Mouse (Mus musculus) embryonic fibroblast, embryonic 13.5 days (primary cell): ENCODE measurements around the gene Gm17349. TPM values are rescaled to one million over a fixed set of nuclear protein-coding genes. Genes with fewer than 3 reads are reported as not detected.

Experiments used
- H3K27ac ChIP-seq: 2 replicates; pipeline ENCODE4 v1.5.1; 2012; ENCODE audit warnings: low read length, control low read depth, inconsistent platforms; ENCODE audit not compliant: insufficient read depth
- H3K4me1 ChIP-seq: 2 replicates; pipeline ENCODE4 v1.6.1; 2011; ENCODE audit warnings: low read length; ENCODE audit not compliant: control insufficient read depth, insufficient read depth
- H3K4me3 ChIP-seq: 2 replicates; pipeline ENCODE4 v1.5.1; 2011; ENCODE audit warnings: mild to moderate bottlenecking, control low read depth, low read length; ENCODE audit not compliant: insufficient read depth
- CTCF ChIP-seq: IDR thresholded peaks from 2 replicates; pipeline ENCODE4 v1.5.1; 2011; ENCODE audit warnings: mild to moderate bottlenecking, control low read depth, low read length, moderate library complexity, borderline replicate concordance; ENCODE audit not compliant: insufficient read depth
- POLR2A ChIP-seq: IDR thresholded peaks from 2 replicates; pipeline ENCODE4 v1.6.1; 2011; ENCODE audit warnings: low read depth, mild to moderate bottlenecking, control low read depth, low read length, moderate library complexity
- polyA plus RNA-seq: library from polyadenylated mRNA; stranded (reverse); fragments of >200 nt; gene quantifications from 2 replicates; pipeline ENCODE4 v1.2.4, GENCODE M21; 2011; ENCODE audit warnings: low read depth; ENCODE audit not compliant: missing spikeins, insufficient read length

Gene Gm17349
- polyA plus RNA-seq, 1 experiment, result not detected

DNA sequence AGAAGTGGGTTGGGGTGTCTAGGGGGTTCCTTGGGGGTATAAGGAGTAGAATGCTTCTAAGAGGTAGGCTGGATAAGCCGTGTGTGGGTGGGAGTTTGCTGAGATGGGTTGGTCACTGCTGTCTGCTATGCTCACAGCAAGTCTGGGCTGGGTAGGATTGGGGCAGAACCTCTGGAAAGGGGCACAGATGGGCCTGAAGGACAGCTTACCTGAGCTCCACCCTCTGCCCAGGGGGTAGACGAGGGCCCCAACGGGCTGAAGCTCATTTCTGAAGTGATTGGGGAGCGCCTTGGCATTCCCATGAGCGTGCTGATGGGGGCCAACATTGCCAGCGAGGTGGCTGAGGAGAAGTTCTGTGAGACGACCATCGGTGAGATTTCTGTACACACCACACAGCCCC is 14.6 kb upstream of the Gm17349 start:
- Histone ChIP-seq H3K4me3 (no peak overlapping the region), H3K27ac (no peak overlapping the region), H3K4me1 (0 out of 2 replicates have a peak, but pooled peaks cover 7% of the 10 kb centered on the region)
- no peak for TF ChIP-seq CTCF
- TF ChIP-seq POLR2A, result no peak

- Histone ChIP-seq H3K4me3 (no peak overlapping the region), H3K4me1 (0 out of 2 replicates have a peak, but pooled peaks cover 2% of the 10 kb centered on the region), H3K27ac (no peak overlapping the region)
- TF ChIP-seq CTCF (no peak), POLR2A (no peak)
Measured at GRCm38 (mm10) chr15:99718461-99719021, 13.3 kb upstream of the Gm17349 start.

GRCm38 (mm10) chr15:99717386-99718334 is 12.4 kb upstream of the Gm17349 start, which contains the start of gene Gpd1:
Gene Gpd1 (plus strand): TSS chr15:99717515.
- no peak within 1 kb of the TSS for H3K27ac ChIP-seq
- H3K4me3 ChIP-seq, result no peak within 1 kb of the TSS
- TF ChIP-seq CTCF, result no peak
- no peak for TF ChIP-seq POLR2A
- H3K4me1 ChIP-seq, result no peaks in the 10 kb centered on the region

DNA sequence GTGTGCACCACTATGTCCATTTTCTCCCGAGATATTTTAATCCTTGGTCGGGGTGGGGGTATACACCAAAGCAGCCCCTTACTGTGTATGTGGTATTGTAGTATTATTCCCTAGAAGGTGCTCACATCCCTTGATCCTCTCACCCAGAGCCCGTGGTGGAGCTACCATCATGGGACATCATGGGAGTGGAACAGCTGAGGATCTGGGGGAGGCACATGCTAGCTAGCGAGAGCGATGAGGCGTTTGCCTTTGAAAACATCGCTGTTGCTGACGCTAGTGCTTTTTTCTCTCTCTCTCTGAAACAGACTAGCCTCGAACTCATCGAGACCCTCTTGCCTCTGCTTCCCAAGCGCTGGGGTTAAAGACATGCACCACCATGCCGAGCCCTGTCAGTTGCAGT is 11.5 kb upstream of the Gm17349 start:
- Histone ChIP-seq H3K4me1 (no peaks in the 10 kb centered on the region), H3K27ac (no peak overlapping the region), H3K4me3 (no peak overlapping the region)
- TF ChIP-seq CTCF (no peak), POLR2A (no peak)

- no peak for TF ChIP-seq CTCF
- no peak for TF ChIP-seq POLR2A
- H3K4me3 ChIP-seq, result no peak overlapping the region
- no peak overlapping the region for H3K27ac ChIP-seq
- H3K4me1 ChIP-seq, result no peaks in the 10 kb centered on the region
Measured at GRCm38 (mm10) chr15:99715982-99716746, 10.9 kb upstream of the Gm17349 start.

- Histone ChIP-seq H3K4me1 (no peaks in the 10 kb centered on the region), H3K4me3 (no peak overlapping the region), H3K27ac (no peak overlapping the region)
- no peak for TF ChIP-seq POLR2A
- TF ChIP-seq CTCF, result no peak
Measured at GRCm38 (mm10) chr15:99715361-99715865, 10.1 kb upstream of the Gm17349 start.

GRCm38 (mm10) chr15:99714858-99715257 is 9.6 kb upstream of the Gm17349 start:
- TF ChIP-seq CTCF, result peak; percentile 71; the same call in 1 of the 2 replicates
- no peak for TF ChIP-seq POLR2A
- no peak overlapping the region for H3K4me3 ChIP-seq
- no peak overlapping the region for H3K27ac ChIP-seq
- H3K4me1 ChIP-seq, result no peaks in the 10 kb centered on the region

DNA sequence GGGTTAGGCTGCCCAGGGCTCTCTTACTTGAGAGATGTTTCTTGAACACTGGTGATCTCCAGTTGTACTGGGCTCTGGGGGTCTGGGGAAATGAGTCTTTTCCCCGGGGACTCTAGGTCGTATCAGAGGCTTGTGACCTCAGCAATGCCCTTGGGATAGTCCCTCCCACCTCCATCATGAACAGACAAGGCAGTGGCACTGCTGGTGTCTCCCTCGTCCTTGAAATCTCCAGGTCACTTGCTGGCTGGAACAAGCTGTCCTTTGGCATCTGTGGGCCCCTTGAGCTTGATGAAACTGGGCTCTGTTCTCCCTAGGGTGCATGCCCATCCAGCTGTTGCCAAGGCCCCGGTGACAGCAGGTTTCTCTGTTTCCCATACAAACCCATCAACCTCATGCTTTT is 8.9 kb upstream of the Gm17349 start:
- no peaks in the 10 kb centered on the region for H3K4me1 ChIP-seq
- H3K4me3 ChIP-seq, result no peak overlapping the region
- no peak overlapping the region for H3K27ac ChIP-seq
- TF ChIP-seq POLR2A (no peak), CTCF (no peak)

GRCm38 (mm10) chr15:99713569-99713968 is 8.3 kb upstream of the Gm17349 start:
- Histone ChIP-seq H3K4me1 (no peaks in the 10 kb centered on the region), H3K27ac (no peak overlapping the region), H3K4me3 (no peak overlapping the region)
- TF ChIP-seq CTCF (no peak), POLR2A (no peak)
